Mouse (Mus musculus) kidney, adult 2 months (tissue): ENCODE results near the gene Tcp10c.
"Not testable (repeated sequence)": the region's sequence is repeated elsewhere in the genome, so short reads cannot be mapped to it uniquely, and the experiment has no call there.

Experiments used
- CTCF ChIP-seq: fragments of 200-500 bp; conservative IDR thresholded peaks from 2 replicates; pipeline ENCODE4 v1.5.1; 2011; ENCODE audit warnings: low read depth, mild to moderate bottlenecking, control low read depth, low read length, moderate library complexity, mixed read lengths; ENCODE audit not compliant: insufficient read depth, insufficient read length
- POLR2A ChIP-seq: fragments of 200-500 bp; IDR thresholded peaks from one replicate; pipeline ENCODE4 v1.6.1; 2011; ENCODE audit warnings: low read depth, low read length, control low read depth

DNA sequence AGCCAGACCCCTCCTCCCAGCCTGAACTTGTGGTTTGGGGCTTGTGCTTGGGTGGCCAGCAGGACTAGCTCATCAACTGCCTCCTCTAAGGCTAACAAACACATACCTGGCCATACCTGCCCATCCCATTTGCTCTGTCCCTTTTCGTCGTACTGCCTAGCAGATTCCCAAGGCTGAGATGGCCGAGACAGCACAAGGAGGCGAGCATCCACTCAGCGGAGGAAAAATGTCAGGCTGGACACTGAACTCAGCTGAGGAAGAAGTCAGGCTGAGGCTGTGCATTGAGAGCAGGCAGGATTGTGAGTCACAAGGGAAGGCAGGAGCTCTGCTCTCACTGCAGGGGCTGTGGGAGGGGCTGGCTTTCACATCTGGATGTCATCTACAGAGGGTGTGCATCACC, 68.3 kb downstream of the Tcp10c start:
- TF ChIP-seq CTCF, POLR2A: not testable (repeated sequence)
